Mouse (Mus musculus) erythroblast, embryonic 14.5 days (primary cell): ENCODE measurements around the gene Serhl.

Experiments used
- GATA1 ChIP-seq: IDR thresholded peaks from 2 replicates; pipeline ENCODE4 v1.6.1; 2012; ENCODE audit warnings: low read length, inconsistent platforms, mixed read lengths
- TAL1 ChIP-seq: IDR thresholded peaks from 3 replicates; pipeline ENCODE4 v1.6.1; 2012; ENCODE audit warnings: low read length, inconsistent platforms, mixed read lengths

DNA sequence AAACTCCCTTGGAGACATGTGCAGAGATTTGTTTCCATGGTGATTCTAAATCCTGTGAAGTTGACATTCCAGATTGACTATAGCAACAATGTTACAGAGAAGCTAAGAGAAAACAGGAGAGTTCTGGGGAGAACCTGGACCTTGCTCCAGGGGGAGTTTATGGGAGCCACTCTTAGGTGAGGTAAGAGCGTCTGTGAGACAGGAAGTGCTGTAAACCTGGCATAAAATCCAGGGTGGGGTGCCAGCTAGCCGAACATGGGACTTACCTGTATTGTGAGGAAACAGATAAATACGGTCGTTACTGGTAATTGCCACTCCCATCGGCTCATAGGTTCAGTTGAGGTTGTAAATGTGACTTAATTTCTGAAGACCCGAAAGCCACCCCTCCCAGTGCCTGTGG is 17.1 kb downstream of the Serhl start:
- TF ChIP-seq GATA1 = no peak
- no peak for TF ChIP-seq TAL1
